Mouse (Mus musculus) ES-CJ7 (cell line): ENCODE data around the gene Tmem263.

Source experiments
- DNase-seq: peaks from one replicate; pipeline ENCODE4 v3.0.0; 2011; ENCODE audit warnings: low read depth, low spot score

The Tmem263 gene

DNA sequence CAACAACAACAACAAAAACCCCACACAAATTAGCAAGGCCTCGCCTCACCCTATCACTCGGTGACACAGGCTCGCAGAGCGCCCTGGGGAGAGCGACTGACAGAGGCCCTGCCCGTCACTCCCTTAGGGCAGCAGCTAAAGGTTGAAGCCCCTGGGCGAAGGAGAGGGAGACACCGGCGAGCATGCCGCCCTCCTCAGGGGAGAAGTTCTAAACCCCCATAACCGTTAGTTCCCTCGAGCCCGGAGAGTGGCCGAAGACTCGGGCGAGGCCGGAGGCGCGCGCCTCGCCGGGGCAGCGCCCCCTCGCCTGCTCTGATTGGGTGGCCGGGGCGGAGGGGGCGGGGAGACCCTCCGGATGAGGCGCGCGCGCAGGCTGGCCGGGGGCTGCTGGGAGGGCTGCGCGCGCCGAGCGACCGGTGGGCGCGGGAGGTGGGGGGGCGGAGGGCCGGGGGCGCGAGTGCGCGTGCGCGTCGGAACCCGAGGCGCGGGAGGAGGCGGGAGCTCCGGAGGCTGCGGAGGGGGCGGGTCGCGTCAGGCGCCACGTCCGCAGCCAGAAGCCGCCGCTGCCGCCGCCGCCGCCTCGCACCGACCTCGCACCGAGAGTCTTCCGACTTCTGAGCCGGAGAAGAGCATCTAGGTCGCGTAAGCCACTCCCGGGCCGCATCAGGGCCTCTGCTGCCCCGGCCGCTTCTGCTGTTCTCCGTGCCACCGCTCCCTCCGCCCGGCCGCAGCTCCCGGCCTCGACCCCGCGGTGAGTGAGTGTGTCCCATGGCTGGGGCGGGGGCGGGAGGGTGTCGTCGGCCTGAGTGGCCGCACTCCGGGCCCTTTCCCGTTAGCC is at the start of gene Tmem263, which contains the start of gene Fhl4:
Gene Tmem263, plus strand, starts transcription at position 381 of the 838 bp plus-strand sequence.
Gene Fhl4, minus strand, starts transcription at position 249 of the 838 bp plus-strand sequence.
- DNase-seq = peak; percentile 90

DNA sequence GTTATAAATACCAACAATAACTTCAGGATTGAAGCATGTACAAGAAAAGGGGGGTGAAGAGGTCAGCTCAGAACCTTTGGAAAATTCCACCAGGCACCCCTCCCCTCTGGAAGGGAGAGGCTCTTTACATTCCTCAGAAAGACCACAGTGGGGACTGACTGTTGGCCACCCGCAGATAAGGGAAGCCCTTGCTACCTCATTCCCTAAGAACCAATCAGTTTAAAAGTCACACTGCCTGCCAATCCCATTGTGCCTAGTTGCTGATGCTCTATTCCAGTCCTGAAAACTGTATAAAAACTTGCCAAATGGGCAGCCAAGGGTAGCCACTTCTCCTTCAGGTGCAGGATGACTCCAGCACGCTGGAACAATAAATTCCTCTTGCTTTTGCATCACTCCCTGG is 47.6 kb upstream of the Tmem263 start:
- DNase-seq = no peak

DNA sequence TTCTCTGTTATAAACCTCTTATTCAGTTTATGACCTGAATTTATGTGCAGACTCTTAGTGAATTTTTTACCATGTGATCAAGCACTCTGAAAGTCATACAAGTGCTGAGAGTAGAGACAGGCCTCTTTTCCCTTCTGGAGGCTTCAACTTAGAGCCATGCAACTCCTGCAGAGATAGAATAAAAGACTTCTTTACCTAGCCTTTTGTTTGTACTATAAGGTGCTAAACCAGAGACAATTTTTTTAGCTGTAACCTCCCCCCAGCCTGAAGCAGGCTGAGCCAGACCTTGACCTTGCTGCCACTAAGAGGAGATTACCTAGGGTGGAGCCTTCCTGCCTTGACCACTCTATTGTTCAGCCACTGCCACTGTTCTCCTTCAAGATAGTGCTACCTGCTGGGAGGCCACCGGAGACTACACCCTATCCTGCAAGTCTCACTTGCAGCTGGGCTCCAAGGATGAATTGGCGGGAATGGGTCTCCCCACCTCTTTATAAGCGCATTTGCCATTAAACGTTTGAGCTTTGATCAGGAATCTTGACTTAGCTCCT is 30.7 kb upstream of the Tmem263 start:
- peak; percentile 99 for DNase-seq

DNA sequence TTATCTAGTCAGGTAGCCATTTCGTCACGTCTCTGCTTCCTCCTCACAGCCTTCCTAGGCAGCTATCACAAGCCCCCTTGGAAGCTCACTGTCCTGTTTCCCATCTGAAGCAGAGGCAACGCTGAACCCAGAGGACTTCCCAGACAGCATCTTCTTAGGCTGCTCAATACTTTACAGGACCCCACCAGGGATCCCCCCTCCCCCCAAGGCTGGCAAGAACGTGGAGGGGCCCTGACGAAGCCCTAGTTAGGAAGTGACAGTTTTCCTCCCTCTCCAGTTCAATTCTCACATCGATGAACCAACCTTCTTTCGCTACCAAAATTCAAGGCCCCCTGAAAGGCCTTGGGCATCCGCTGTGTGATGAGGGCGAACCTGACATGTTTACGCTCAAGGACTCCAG is 586 bp upstream of the Tmem263 start:
- peak; percentile 52 for DNase-seq

DNA sequence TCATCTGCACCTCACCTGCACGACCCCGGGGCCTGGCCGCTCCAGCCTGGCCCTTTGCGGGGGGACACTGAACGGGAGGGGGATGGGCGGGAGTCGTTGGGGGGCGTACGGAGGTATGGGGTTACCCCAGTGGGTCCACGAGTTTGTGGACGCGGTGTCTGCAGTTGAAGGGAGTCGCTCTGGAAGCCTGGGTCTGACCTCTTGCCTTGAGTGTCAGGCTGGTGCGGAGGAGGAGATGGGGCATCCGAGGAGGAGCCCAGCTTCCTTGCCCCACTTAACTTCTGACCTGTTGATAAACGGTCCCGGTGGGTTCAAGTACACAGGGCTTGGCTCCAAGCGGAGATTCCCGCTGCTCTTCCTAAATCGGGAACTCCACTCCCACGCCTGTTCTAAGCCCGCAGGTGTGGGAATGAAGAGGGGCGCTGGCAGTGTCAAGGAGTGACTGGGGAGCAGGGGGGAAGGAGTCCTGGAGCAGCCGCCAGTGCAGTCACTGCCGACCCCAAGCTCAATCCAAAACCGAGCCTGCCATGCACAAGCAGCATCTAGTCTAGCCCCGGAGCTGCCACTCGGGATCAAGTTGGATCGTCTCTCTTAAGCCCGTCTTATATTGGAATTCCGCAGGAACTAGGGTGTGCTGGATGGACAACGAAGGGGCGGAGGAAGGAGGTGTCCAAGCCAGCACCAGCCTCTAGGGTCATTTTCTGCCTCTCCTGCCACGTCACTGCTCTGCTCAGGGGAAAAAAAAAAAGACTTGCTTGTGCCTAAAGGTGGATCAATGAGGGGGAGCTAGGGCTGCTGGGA is 858 bp downstream of the Tmem263 start:
- peak; percentile 66 for DNase-seq

DNA sequence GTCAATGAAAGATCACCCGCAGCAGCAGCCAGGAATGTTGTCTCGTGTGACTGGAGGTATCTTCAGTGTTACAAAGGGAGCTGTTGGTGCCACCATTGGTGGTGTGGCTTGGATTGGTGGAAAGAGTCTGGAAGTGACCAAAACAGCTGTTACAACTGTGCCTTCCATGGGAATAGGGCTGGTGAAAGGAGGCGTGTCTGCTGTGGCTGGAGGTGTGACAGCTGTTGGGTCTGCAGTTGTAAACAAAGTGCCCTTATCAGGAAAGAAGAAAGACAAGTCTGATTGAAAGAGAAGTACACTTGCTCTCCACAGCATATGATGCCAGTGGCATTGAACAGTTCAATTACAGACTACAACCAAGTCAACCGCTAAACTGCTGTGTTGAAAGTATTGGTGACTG is 12.0 kb downstream of the Tmem263 start:
- DNase-seq = no peak

DNA sequence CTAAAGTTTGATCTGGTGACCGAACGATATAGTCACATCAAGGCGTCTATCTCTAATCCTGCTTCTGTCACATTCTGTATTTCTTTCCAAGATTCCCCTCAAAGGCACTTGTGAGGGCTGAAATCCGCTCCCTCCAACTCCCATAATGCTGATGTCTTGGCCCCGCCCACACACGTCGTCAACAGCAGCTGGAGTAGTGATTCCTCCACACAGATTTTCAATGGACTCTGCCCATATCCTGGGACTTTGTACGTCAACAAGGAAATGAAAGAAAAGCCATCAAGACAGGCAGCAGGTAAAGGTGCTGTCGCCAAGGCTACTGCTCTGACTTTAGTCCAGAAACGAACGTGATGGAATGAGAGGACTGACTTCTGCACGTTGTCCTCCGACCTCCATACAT is 22.8 kb downstream of the Tmem263 start:
- no peak for DNase-seq

DNA sequence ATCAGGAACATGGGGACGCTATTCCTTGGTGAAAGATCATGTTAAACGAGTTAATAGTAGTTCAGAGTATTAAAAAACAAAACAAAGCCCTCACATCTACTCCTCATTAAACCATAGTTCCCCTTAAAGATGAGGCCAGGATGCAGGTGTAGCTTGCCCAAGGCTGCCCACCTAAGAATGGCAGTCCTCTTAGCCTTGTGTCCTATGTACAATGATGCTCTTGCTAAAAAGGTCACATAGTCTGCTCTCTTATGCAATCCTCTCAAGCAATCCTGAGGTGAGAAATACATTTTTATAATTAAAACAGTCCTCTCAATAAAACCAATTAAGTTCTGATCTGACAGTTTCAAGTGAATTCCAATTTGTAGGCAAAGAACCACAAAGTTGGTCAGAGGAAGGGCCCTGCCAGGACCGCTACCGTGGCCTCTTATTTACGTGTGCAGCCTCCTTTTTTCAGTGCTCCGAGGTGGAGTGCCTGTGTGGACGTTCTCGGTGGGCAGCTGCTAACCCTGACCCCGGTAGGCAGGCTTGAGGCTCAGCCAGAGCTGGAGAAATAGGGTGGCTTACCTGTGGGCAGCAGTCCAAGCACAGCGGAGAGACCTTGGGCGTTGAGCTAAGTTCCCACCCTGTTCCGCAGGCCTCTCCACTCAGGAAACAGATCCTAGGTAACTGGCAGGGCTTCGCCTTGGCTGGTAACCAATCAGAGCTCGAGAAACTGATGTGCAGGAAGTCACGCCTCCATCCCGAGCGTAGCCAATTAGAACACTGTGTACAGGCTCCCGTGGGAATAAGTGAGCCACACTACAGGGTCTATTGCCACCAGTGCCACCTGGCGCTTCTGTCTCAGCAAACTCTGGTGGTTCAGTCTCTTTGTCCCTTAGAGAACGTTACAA is 25.2 kb downstream of the Tmem263 start, which contains the start of gene Mterf2:
Gene Mterf2, minus strand, starts transcription at position 633 of the 893 bp plus-strand sequence.
- peak; percentile 99 for DNase-seq

DNA sequence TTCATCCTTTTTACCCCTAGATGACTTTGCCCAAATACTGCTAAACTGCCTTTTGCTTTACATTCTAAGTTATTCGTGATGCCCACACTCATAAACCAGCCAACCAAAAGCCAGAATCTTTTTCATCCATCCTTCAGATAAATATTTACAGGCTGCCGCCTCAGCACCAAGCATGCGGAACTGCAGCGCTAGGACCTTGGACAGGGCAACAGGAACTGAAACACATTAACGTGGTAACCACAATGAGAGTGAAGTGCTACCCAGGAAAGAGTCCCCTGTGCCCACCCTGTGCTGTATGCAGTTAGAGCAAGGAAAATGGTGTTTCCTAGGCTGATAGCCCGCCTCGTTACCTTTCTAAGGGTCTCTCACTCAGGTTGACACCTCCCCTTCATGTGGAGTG is 26.0 kb downstream of the Tmem263 start:
- peak; percentile 49 for DNase-seq

DNA sequence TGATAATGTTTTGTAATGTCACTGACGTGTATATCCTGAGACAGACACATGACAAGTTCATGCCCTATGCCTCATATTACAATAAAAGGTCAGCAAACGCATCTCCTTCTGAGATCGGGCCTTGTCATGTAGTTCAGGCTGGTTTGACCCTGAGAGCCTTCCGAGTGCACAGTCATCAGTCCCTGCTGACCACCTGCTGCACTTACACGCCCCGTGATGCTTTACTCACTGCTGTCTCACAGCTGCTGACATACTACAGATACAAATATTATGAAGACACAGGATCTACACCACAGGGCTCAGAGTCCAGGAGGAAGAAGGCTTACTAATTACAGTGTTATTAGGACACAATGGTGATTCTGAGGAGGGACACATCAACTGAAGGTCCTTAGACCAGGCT is 34.1 kb downstream of the Tmem263 start:
- DNase-seq = no peak

DNA sequence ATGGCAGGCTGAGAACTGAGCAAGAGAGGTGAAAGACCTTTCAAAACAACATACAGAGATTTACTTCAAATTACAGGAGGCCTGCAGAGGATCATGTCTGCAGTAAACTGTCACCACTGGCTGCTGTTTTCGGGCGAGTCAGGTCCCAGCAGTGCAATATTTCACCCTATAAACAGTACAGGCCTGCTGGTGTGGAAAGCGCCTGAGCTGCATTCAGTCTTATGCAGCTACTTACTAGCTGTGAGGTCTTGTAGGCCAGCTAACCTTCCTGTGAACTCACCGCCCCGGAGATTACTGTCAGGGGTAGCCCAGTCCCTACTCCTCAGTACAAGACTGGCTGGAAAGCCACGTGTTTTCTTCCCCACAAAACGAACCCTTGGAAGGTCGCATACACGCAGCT is 39.0 kb downstream of the Tmem263 start:
- no peak for DNase-seq

DNA sequence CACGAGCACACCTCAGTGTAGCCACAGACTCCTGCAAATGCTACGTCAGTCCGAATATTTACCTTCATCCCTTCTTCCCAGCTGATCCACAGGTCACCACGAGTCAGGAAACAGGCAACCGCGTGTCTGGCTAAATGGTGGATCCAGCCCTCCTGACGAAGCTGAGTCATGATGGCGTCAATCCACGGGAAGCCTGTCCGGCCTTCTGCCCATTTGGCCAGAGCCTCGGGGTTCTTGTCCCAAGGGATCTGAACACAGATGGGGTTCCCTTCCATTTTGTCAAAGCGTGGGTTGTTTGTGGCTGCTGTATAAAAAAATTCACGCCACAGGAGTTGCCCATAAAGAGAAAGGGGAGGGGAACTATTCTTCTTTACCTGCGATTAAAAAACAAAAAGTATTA is 43.9 kb downstream of the Tmem263 start:
- no peak for DNase-seq

DNA sequence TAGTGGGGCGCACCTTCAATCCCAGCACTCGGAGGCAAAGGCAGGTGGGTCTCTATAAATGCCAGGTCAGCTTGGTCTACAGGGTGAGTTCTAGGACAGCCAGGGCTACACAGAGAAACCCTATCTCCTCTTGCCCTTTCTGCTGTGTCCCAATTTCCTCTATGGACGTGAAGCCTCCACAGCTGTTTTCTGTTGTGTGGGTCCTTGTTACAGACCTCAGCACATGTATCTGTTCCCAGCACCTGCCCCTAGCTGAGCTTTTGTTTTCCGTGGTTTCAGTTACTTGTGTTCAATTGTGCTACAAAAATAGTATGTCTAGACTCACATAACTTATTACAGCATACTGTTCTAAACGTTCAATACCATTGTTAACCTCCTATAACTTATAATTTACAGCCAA is 46.8 kb downstream of the Tmem263 start:
- DNase-seq = no peak

DNA sequence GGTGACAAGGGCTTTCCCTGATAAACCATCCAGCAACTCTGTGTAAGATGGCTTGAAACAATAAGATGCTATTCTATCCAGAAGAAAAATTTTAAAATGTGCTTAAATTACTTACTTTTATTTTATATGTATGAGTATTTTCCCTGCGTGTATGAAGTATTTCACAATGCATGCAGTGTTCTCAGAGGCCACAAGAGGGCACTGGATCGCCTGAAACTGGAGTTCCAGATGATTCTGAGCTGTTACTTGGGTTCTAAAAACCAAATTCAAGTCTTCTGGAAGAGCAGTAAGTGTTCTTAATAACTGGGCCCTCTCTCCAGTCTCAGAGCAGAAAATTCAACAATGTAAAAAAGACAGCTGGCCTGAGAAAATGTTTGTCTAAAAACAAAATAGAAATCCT is 51.8 kb downstream of the Tmem263 start:
- peak; percentile 64 for DNase-seq

DNA sequence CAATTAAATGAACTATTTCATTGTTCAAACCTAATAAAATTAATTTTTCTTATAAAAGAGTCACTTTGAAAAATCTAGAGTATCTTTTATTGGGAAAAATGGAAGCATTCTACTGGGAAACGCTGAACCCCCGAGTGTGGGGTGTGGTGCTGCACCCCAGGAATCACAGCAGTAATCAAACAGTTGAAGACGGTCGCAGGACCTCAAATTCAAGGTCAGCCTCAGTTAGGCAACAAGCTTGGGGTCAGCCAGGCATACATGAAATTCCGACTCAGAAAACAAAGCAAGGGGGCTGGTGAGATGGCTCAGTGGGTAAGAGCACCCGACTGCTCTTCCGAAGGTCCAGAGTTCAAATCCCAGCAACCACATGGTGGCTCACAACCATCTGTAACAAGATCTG is 55.0 kb downstream of the Tmem263 start:
- DNase-seq = peak; percentile 38

DNA sequence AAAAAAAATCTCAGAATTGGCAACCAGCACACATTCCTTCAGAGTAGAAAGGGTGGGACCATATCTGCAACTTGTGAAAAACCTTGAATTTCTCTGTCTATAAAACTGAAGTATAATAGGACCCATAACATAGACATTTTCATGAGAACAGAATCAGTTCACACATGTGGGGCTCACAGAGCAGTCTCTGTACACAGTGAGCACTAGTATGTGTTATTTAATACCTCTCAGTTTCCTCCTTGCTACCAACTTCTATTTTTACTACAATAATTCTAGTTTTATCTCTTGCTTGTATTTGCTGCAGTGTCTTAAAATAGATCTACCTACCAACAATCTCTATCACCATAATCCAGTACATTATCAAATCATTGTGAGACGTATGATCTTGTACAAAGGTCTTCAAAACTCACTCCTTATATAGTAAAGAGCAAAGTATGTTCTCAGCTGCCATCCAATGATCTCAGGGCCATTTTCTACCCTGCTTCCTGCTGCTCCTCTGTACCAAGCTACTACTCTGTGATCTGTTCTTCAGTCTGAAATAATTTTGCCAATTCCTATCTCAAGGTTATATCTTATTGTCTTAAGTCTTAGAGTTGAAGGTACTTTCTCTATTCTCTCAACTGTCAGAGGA is 57.7 kb downstream of the Tmem263 start:
- no peak for DNase-seq

DNA sequence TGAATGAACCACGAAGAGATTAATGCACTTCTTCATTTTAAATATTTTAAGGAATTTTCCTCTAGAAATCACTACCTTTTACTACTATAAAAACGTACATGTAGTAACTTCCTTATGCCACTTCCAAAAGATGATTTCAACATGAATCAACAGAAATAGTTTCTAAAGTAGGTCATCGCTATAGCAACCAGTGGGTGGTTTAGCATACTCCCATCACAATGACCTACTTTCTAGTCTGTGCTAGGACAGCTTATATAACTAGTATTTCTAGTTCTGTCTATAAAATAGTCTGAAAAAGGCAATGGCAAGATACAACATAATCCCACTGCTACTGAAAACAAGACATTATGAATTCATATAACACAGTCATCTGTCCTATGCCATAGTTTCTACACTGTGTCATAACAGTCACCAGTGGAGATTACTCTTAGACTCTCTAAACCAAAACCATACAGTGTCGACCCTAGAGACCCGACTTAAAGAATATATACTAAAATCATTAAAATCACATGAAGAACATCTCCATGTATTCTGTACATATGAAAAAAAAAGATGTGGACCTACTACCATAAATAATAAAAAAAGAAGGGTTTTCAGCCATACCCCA is 59.4 kb downstream of the Tmem263 start:
- no peak for DNase-seq

DNA sequence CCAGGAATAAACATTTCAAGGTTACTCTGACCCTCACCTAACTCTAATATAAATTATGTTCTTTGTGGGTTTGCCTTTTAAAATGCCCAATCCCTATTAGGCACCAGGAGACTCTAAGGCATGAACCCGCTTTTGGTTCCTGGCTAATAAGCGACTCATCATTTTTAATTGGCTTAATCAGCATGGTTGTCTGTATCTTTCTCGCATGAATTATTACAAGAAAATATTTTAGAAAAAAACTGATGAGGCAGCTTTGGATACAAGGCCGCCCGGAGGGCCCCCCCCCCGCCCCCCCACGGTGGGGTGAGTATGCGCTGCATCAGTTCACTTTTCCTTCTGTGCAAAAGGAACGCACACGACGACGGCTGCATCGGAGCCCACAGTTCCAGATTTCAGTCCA is 62.4 kb downstream of the Tmem263 start:
- DNase-seq = no peak

DNA sequence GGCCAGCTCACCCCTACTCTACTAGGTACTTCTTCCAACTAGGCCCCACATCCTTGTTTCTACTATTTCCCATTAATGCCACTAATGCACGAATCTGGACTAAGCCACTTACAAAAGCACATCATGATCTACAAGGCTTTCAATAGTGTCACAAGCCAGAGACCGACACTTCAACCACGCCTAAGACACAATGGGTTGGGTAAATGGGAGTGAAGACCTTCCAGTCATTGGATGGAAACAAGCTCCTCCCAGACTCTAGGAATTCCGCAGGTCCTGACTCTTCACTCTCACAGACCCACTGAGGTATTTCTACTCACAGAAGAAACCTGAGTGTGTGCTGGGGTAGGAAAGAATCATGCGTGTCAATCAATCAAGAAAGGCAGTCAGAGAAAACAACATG is 62.9 kb downstream of the Tmem263 start:
- DNase-seq = peak; percentile 69
